In genomic region chr6:143100478-143101115, GRCm38 (mm10) we compare ENCODE assay signal across 9 mouse cellular contexts. TPM values are rescaled to one million over a fixed set of nuclear protein-coding genes. Genes with fewer than 3 reads are reported as not detected.
A peak's percentile ranks its signal among the peaks of the same experiment; 100 is the strongest.
DNase-seq lines count a peak whose midpoint lies in the region; ATAC-seq and TF ChIP-seq lines count a peak whose summit lies in the region.
"Had no signal": no experiment of that assay in that cellular context is flagged by ENCODE, and none has a peak within 500 bp of the region (broad histone marks: within the 10 kb centered on the region; RNA-seq: fewer than 3 reads in every experiment).

No protein-coding gene starts in this region.

- DNase-seq in heart, adult 2 months = no peak
- DNase-seq in heart, postnatal 36 days = no peak
- DNase-seq in A20 (ENCODE audit: low read depth, low spot score) = peak; percentile 31
- DNase-seq in forebrain, embryonic 11.5 days (ENCODE audit: low spot score) = no peak
- no peak for DNase-seq in liver, embryonic 14.5 days (ENCODE audit: low read depth in 3 of 3, low spot score in 3 of 3)
- no peak for DNase-seq in gastrocnemius, adult 18-20 months (ENCODE audit: low spot score)
- DNase-seq in adrenal gland, postnatal 10 days = no peak

- no peaks in the 10 kb centered on the region for H3K36me3 ChIP-seq in heart, adult 2 months (ENCODE audit: control insufficient read depth, insufficient read depth, low read length)
- no peaks in the 10 kb centered on the region for H3K36me3 ChIP-seq in forebrain, embryonic 11.5 days (ENCODE audit: control insufficient read depth, insufficient read depth, low read length)
- no peaks in the 10 kb centered on the region for H3K36me3 ChIP-seq in liver, embryonic 14.5 days (replicated peaks; ENCODE audit: control insufficient read depth, insufficient read depth, low read depth)

- TF ChIP-seq EP300 in heart, adult 2 months (IDR thresholded peaks at IDR 0.05; ENCODE audit: insufficient read depth, low read depth, low read length) = no peak
- no peak for TF ChIP-seq EP300 in liver, embryonic 14.5 days (IDR thresholded peaks at IDR 0.05; ENCODE audit: low read depth)

- H3K4me2 ChIP-seq in forebrain, embryonic 11.5 days (ENCODE audit: low read depth, low read length, severe bottlenecking) = peak overlapping the region; percentile 73
- H3K4me2 ChIP-seq in liver, embryonic 14.5 days (ENCODE audit: low read depth) = peak overlapping the region; percentile 72

- ATAC-seq in forebrain, embryonic 11.5 days (replicated peaks; ENCODE audit: low FRiP score) = no peak
- no peak; the same call in 1 of the 2 replicates for ATAC-seq in liver, embryonic 14.5 days (ENCODE audit: insufficient read depth)
- no peak for ATAC-seq in megakaryocyte-erythroid progenitor cell, adult 5-6 weeks (replicated peaks; ENCODE audit: low FRiP score, low TSS enrichment, poor library complexity, severe bottlenecking)

- no peak for TF ChIP-seq CTCF in heart, adult 2 months (IDR thresholded peaks at IDR 0.05)
- no peak for TF ChIP-seq CTCF in liver, embryonic 14.5 days (IDR thresholded peaks at IDR 0.05; ENCODE audit: low read depth)

- no peaks in the 10 kb centered on the region for H3K79me2 ChIP-seq in heart, adult 2 months (replicated peaks; ENCODE audit: control insufficient read depth, insufficient read depth, low read length)

- H3K27ac ChIP-seq in heart, adult 2 months = peak overlapping the region; percentile 86
- no peak overlapping the region for H3K27ac ChIP-seq in forebrain, embryonic 11.5 days (ENCODE audit: low read depth, low read length)
- H3K27ac ChIP-seq in liver, embryonic 14.5 days = no peak overlapping the region

- peak overlapping the region; percentile 67 for H3K4me3 ChIP-seq in heart, adult 2 months
- peak overlapping the region; percentile 87 for H3K4me3 ChIP-seq in forebrain, embryonic 11.5 days (ENCODE audit: low read depth, low read length)
- peak overlapping the region; percentile 76 for H3K4me3 ChIP-seq in liver, embryonic 14.5 days (ENCODE audit: insufficient read depth in 1 of 2, low read depth in 2 of 2, low read length in 2 of 2)

- no peaks in the 10 kb centered on the region; the same call in 1 of the 2 replicates for H3K9me3 ChIP-seq in forebrain, embryonic 11.5 days (ENCODE audit: control insufficient read depth, low read length)
- no peaks in the 10 kb centered on the region for H3K9me3 ChIP-seq in liver, embryonic 14.5 days (ENCODE audit: control insufficient read depth, low read length)

- H3K9ac ChIP-seq in heart, adult 2 months (ENCODE audit: low read depth, low read length) = peak overlapping the region; percentile 57; the same call in 1 of the 2 replicates
- H3K9ac ChIP-seq in forebrain, embryonic 11.5 days (ENCODE audit: low read length) = peak overlapping the region; percentile 84
- peak overlapping the region; percentile 46 for H3K9ac ChIP-seq in liver, embryonic 14.5 days (replicated peaks)

- intact Hi-C loops in heart, adult 2 months (cut with DNase I) = loop anchor here (2.0 kb wide), 1 partner anchor 66 kb away; the partner anchor contains the start of gene Etnk1
- intact Hi-C loops in heart, postnatal 36 days (cut with DNase I) = loop anchor here (2.0 to 5.0 kb wide), 2 partner anchors 63 to 74 kb away; no protein-coding TSS in a partner anchor

- no peaks in the 10 kb centered on the region for H3K27me3 ChIP-seq in heart, adult 2 months (ENCODE audit: control insufficient read depth, insufficient read depth, low read length)
- 0 out of 2 replicates have a peak, but pooled peaks cover 2% of the 10 kb centered on the region for H3K27me3 ChIP-seq in forebrain, embryonic 11.5 days (ENCODE audit: control insufficient read depth, insufficient read depth, low read length)
- no peaks in the 10 kb centered on the region for H3K27me3 ChIP-seq in liver, embryonic 14.5 days (ENCODE audit: control insufficient read depth, insufficient read depth, low read length)
- H3K27me3 ChIP-seq: Patski had no signal

- H3K4me1 ChIP-seq in heart, adult 2 months (ENCODE audit: control insufficient read depth, insufficient read depth, low read length) = no peaks in the 10 kb centered on the region; the same call in 1 of the 2 replicates
- no peaks in the 10 kb centered on the region for H3K4me1 ChIP-seq in forebrain, embryonic 11.5 days (replicated peaks; ENCODE audit: control insufficient read depth, insufficient read depth, low read length)
- H3K4me1 ChIP-seq in liver, embryonic 14.5 days (replicated peaks; ENCODE audit: control insufficient read depth in 2 of 2, insufficient read depth in 2 of 2, low read length in 1 of 2) = peaks cover 4 to 7% of the 10 kb centered on the region in 2 experiments; a peak in 3 of 4 replicates

- TF ChIP-seq POLR2A in heart, adult 2 months (IDR thresholded peaks at IDR 0.05; ENCODE audit: insufficient read depth, low read depth, low read length) = no peak

- 45% methylated on average over 8 of the region's 8 CpGs for WGBS in heart, adult 2 months
- 57% methylated on average over 8 of the region's 8 CpGs for WGBS in forebrain, embryonic 11.5 days
- 47% methylated on average over 8 of the region's 8 CpGs for WGBS in liver, embryonic 14.5 days (ENCODE audit: insufficient replicate concordance)

RNA-seq across cellular contexts. Expression of gene C2cd5, which starts 0.7 kb away (rescaled TPM):
- 10 to 100 TPM in 1 of 2 experiments, 1 to 10 TPM in 1; 9.9 to 10.7 TPM for total RNA-seq in heart, adult 2 months (2021)
- 8.6 and 12.0 TPM in 2 replicates for polyA plus RNA-seq in heart, adult 2 months (2012; rRNA removed)
- total RNA-seq in heart, postnatal 36 days (2021) = 10 to 100 TPM; 14.6 to 16.9 TPM
- 34.4 and 37.5 TPM in 2 replicates for polyA plus RNA-seq in forebrain, embryonic 11.5 days (2014; fragmentation: Nextera tagmentation; extraction: Ambion mirVana)
- polyA plus RNA-seq in liver, embryonic 14.5 days (2012; rRNA removed) = 12.2 and 16.5 TPM in 2 replicates
- polyA plus RNA-seq in liver, embryonic 14.5 days (2014; fragmentation: Nextera tagmentation; extraction: Ambion mirVana) = 14.1 and 14.4 TPM in 2 replicates
- total RNA-seq in megakaryocyte-erythroid progenitor cell, adult 5-6 weeks (2014; fragmentation: Nextera tagmentation) = 57.8 and 81.5 TPM in 2 replicates
- total RNA-seq in megakaryocyte-erythroid progenitor cell, adult 5-6 weeks (2017) = 24.6 TPM in 2 replicates
- total RNA-seq in gastrocnemius, adult 18-20 months (2021) = 1 to 10 TPM; 6.1 to 6.8 TPM
- total RNA-seq in adrenal gland, postnatal 10 days (2021) = 10 to 100 TPM; 19.5 to 34.9 TPM
